Mouse (Mus musculus) c-Kit-positive CD71-positive TER-119-positive erythroid progenitor cells, embryonic 14.5 days (primary cell): Measurements from ENCODE around the gene Pfdn2.

Experiments used
- DNase-seq: peaks from one replicate; pipeline ENCODE4 v3.0.0-alpha.2; 2013; ENCODE audit warnings: low spot score

Pfdn2 gene

DNA sequence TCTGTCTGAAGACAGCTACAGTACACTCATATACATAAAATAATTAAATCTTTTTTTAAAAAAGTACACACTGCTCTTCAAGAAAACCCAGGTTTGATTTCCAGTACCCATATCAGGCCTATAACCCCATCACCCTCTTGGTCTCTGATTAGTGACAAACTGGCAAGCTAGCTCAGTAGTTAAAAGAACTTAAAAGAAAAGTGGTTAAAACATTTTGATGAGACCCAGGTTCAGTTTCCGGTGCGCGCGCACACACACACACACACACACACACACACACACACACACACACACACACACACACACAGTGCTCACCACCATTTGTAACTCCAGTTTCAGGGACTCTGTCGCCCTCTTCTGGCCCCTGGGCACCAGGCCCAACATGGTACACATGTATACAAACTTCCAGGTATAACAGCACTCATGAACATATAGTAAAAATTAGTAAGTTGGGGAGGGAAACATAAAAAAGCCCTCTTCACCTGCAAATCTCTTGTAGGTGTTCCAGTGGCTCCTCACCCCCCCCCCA lies 10.4 kb downstream of the Pfdn2 start:
- DNase-seq, result no peak

DNA sequence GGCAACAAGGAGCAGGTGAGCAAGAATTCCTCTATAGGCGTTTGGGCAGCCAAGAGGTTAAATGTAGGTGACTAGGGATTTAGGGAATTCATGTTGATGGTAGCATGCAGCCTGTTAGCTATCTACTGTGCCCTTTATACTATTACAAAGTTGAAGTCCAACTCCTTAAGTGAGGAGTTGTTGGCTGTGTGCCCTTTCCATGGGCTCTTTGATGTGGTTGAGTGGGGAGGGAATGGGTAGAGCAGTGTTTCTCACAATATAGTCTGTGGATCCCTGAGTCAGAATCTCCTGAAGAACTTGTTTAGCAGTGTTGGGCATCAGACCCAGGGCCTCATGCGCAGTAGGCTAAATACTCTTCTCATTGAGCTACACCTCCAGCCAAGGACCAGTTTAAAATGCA lies 11.3 kb downstream of the Pfdn2 start:
- no peak for DNase-seq

GRCm38 (mm10) chr1:171358421-171358820 lies 13.0 kb downstream of the Pfdn2 start:
- no peak for DNase-seq

GRCm38 (mm10) chr1:171360253-171360652 lies 14.8 kb downstream of the Pfdn2 start:
- DNase-seq, result no peak

GRCm38 (mm10) chr1:171360656-171361055 lies 15.2 kb downstream of the Pfdn2 start, which contains the start of gene Klhdc9:
Gene Klhdc9 (minus strand): TSS chr1:171360798.
- DNase-seq, result peak; percentile 87

DNA sequence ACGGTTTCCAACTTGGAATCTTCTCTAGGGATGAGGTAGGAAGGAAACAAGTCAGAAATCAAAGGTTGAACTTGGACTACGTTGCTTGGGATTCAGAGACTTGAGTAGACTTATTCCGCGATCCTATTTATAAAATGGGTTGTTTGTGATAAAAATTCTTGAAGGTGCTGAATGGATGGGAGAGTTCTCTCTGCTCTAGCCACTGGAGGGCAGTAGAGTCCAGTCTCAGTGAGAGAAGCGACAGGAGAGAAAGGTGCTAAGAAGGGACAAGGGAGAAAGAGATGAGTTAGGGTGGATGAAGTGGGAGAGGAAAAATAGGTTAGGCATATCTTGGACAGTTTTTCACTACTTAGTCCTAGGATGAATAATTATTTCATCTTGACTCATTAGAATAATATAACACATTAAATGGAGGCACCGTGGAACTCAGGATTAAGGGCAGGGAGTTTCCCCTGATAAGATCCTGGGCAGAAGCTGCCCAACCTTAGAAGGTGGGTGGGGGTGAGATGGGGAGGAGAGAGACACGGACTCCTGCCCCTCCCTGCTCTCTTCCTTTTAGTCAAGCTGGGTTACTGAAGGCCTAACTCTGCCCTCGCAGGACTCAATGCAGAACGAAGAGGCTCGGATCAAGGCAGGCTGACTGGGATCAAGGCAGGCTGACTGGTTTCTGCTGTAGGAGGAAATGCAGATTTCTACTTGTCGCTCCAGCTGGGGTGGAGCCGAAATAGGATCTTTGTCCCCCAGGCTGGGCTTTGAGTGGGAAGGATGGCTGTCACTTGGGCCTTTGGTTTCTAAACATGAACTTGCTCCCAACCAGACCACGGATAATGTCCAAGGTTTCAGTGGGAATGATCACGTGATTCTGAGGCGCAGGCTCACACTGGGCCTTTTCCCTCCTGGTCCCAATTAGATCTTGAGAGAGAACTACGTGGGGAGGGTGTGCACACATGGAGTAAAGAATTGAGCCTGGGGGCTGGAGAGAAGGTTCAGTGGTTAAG lies 15.9 kb downstream of the Pfdn2 start:
- DNase-seq, result peak; percentile 89

GRCm38 (mm10) chr1:171365934-171366333 lies 20.5 kb downstream of the Pfdn2 start:
- no peak for DNase-seq

DNA sequence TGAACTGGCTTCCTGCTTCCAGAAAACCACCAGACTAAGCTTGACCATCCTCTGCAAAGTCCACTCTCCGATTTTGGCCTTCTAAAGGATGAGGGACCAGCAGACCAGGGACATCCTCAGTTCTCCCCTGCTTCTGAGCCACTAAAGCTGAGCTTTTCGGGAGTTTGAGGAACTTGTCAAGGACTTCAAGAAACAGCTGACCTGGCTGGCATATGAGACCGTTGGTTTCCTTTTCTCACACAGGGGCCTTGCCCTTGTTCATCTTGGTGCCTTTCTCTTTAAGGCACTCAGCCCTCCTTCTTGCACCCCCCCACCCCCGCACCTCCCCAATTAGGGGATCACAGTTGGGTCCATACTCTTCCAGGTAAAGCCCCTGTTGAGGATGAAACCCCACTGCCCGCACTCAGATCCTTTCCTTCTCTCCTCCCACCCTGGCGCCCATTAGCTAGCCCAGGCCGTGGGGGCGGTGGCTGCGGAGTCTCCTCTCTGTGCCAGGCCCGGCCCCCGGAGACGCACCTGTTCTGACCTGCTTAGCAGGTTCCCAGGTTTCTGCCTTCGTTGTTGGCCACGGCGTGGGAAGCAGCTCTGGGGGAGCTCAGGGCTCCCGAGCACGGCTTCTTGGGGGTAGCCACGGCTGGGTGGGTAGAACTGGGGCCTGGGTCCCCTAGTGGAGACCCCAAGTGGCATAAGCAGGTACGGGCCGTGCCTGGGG lies 24.5 kb downstream of the Pfdn2 start, which contains the start of gene Nectin4:
Gene Nectin4, plus strand, starts transcription at position 255 of the 712 bp plus-strand sequence.
- no peak for DNase-seq

DNA sequence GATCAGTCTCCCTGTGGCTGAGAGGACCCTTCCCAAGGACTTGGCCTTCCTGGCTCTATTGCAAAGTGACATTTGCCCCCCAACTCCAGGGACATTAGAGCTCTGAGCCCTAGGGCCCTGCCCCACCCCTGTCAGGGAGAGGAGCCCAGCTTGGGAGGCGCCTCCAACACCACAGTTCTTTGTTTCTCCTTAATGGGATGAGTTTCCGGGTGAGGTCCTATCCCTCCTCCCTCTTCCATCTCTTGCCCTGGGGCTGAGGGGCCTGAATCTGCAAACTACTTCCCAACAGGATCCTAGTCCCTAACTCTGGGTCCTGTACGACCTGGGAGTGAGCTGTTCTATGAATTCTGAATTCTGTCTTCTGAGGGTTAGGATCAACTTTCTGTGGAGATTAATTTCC lies 27.4 kb downstream of the Pfdn2 start:
- no peak for DNase-seq

DNA sequence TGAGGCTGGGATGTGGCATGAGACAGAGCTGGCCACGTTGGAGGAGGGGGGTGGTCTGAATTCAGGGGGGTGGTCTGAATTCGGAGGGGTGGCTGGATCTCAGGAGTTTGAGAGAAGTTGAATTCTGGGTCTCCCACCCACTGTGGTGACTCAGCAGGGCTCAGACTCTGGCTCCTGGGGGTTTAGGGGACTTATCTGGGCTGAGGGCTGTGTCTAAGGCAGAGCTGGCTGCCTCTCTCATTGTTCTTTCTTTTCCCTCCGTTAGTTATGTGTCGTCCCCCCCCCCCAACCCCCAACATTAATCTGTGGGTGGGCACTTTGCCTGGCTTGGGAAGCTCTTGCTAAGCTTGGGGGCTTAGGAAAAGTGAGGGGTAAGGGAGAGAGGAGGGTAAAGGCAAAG lies 28.5 kb downstream of the Pfdn2 start:
- no peak for DNase-seq

- no peak for DNase-seq
Measured at GRCm38 (mm10) chr1:171375646-171376097, 30.2 kb downstream of the Pfdn2 start.

DNA sequence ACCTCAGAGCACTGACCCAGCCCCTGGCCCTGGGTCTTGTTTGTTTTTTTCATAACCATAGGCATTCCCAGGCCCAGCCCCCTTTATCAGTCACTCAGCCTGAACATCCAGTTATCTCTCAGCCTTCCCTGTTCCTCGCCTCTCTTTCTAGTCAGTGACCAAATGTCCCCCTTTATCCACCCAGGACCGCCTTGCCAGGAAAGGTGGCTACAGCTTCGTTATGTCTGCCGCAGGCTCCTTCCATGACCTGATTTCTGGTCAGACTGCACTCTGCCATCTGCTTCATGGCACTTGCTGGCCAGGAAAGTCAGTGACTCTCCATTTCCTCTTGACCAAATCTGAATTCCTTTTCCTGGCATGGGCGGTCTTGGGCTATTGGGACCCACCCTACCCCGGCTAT lies 32.8 kb downstream of the Pfdn2 start:
- DNase-seq, result no peak

DNA sequence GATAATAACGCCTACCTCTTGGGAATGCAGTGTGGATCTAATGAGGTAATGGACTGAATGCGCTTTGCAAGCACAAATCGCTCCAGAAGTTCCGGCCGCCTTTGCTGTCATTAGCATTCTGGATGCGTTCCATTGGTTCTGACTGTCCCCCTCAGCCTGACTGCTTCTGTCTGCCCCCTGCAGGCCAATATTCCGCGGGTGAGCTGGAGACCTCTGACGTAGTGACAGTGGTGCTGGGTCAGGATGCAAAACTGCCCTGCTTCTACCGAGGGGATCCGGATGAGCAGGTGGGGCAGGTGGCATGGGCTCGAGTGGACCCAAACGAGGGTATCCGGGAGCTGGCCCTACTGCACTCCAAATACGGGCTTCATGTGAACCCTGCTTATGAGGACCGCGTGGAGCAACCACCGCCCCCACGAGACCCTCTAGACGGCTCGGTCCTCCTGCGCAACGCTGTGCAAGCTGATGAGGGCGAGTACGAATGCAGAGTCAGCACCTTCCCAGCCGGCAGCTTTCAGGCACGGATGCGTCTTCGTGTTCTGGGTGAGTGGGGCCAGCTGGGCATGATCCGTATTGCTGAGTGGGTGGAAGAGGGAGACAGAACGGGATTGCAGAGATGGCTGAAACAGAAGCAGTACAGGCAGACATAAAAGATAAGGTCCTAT lies 34.6 kb downstream of the Pfdn2 start:
- peak; percentile 34 for DNase-seq

- no peak for DNase-seq
Measured at GRCm38 (mm10) chr1:171382096-171382620, 36.7 kb downstream of the Pfdn2 start.

DNA sequence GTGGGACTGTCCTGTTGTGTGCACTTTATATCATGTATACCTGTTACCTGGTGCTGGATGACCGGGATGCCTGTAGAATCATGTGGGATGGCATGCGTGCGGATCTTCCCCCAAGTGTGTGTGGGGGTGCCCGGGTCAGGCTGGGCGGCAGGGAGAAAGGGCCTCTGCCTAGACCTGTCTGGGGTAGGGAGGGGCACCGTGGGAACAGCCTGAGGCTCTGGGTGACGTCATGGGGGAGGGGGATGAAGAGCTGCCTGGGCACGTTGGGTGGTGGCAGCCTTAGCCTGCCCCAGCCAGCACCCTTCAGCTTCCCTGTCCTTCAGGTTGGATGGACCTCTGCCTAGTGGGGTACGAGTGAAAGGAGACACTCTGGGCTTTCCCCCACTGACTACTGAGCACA lies 38.9 kb downstream of the Pfdn2 start:
- no peak for DNase-seq

- no peak for DNase-seq
Measured at GRCm38 (mm10) chr1:171385171-171385570, 39.7 kb downstream of the Pfdn2 start.

DNA sequence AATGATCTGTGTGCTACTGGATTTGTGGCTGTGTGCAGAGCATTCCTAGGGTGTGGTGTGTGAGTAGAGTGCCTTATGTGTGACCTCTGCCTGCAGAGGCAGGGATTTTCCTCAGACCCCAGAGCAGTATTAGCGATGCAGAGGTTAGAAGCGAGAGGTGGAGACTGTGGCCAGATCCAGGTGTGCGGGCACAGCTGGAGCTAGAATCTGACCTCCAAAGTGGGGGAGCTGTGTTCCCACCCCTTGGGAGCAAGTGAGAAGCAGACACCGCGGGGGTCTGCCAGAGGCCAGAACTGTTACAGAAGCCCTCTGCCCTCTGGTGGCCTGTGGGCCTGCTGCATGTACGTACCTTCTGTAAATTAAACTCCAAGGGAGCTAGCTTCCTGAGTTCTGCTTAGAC lies 41.6 kb downstream of the Pfdn2 start:
- no peak for DNase-seq

DNA sequence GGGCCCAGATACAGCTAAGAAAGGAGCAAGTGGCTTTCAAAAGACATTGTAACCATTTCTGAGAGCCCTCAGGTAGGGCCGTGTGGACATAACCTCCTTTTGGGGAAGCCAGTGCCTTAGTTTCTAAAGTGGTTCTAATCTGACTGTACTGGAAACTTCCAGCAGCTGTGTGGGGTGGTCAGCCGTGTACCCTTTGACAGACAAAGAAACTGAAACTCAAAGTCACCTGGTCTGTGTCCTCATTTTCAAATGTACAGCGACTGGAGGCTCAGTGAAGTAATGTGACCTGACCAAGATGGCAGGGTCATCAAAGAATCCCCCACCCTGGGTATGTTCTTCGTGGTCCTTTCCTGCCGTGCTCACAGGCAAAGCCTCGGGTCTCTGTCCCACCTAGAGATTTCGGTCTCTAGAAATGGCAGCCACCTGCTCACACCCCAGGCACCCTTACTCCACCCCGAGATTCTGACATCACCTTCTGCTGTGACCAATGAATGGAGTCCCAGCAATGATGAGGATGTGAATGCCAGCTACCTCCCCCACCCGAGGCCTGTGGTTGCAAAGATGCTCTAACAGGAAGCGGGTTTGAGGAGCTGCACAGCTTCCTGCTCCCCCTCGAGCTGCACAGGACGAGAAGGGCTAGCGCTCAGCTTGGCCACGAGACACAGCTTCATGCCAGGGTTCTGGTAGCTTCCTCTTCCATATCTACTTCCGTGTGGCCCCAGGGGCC lies 43.1 kb downstream of the Pfdn2 start, which contains the start of gene Arhgap30:
Gene Arhgap30, plus strand, starts transcription at position 579 of the 727 bp plus-strand sequence.
- peak; percentile 15 for DNase-seq

- DNase-seq, result no peak
Measured at GRCm38 (mm10) chr1:171390101-171390500, 44.6 kb downstream of the Pfdn2 start.

GRCm38 (mm10) chr1:171401821-171402220 lies 56.4 kb downstream of the Pfdn2 start:
- DNase-seq, result no peak

- DNase-seq, result no peak
Measured at GRCm38 (mm10) chr1:171402991-171403390, 57.5 kb downstream of the Pfdn2 start.
